Mouse (Mus musculus) heart, adult 2 months (tissue): ENCODE measurements around the gene Cib3.

Experiments used
- CTCF ChIP-seq: fragments of 200-600 bp; IDR thresholded peaks from 2 replicates; pipeline ENCODE4 v1.8.1; 2022; ENCODE audit warnings: antibody characterized with exemption, mild to moderate bottlenecking, moderate library complexity
- POLR2A ChIP-seq: fragments of 200-500 bp; IDR thresholded peaks from 2 replicates; pipeline ENCODE4 v1.6.1; 2011; ENCODE audit warnings: mild to moderate bottlenecking, low read depth, low read length, control low read depth; ENCODE audit not compliant: insufficient read depth

GRCm38 (mm10) chr8:72261431-72261830 is 48.8 kb upstream of the Cib3 start:
- TF ChIP-seq CTCF (no peak), POLR2A (no peak)
